Mouse (Mus musculus) midbrain, embryonic 15.5 days (tissue): ENCODE data around the gene Map3k5. TPM values are rescaled to one million over a fixed set of nuclear protein-coding genes. Genes with fewer than 3 reads are reported as not detected.

Experiments
- ATAC-seq: fragments of 200-750 bp; cut with Nextera tagmentation; replicated peaks from 2 replicates; pipeline ENCODE4 v1.8.0; 2017; ENCODE audit warnings: moderate TSS enrichment
- H3K27ac ChIP-seq: fragments of 300-500 bp; sonication (generic); 2 replicates; pipeline ENCODE4 v1.5.1; 2015; ENCODE audit warnings: mild to moderate bottlenecking, inconsistent platforms
- H3K27me3 ChIP-seq: fragments of 300-500 bp; sonication (generic); replicated peaks from 2 replicates; pipeline ENCODE4 v1.6.1; 2015; ENCODE audit warnings: inconsistent platforms
- H3K36me3 ChIP-seq: fragments of 300-500 bp; sonication (generic); replicated peaks from 2 replicates; pipeline ENCODE4 v1.6.1; 2015; ENCODE audit warnings: inconsistent platforms
- H3K4me1 ChIP-seq: fragments of 300-500 bp; sonication (generic); 2 replicates; pipeline ENCODE4 v1.6.1; 2015; ENCODE audit warnings: inconsistent platforms
- H3K4me2 ChIP-seq: fragments of 300-500 bp; sonication (generic); 2 replicates; pipeline ENCODE4 v1.6.1; 2015; ENCODE audit warnings: inconsistent platforms, mild to moderate bottlenecking, moderate library complexity
- H3K4me3 ChIP-seq: fragments of 300-500 bp; sonication (generic); 2 replicates; pipeline ENCODE4 v1.5.1; 2015; ENCODE audit warnings: mild to moderate bottlenecking, inconsistent platforms
- H3K9ac ChIP-seq: fragments of 300-500 bp; sonication (generic); 2 replicates; pipeline ENCODE4 v1.6.1; 2015; ENCODE audit warnings: mild to moderate bottlenecking, inconsistent platforms
- H3K9me3 ChIP-seq: fragments of 300-500 bp; sonication (generic); 2 replicates; pipeline ENCODE4 v1.6.1; 2016; ENCODE audit warnings: inconsistent platforms
- WGBS: fragments of 180-500 bp; shearing (Covaris S2); methylation state at CpG from one replicate; pipeline ENCODE4 v1.1.7; 2015; ENCODE audit warnings: mixed read lengths; 5-methylcytosine and 5-hydroxymethylcytosine counted together
- polyA plus RNA-seq: library from polyadenylated mRNA; unstranded; fragments of >200 nt; fragmentation: Nextera tagmentation; extraction: Ambion mirVana; gene quantifications from 2 replicates; pipeline ENCODE4 v1.2.1, GENCODE M21; 2015

Gene Map3k5
- polyA plus RNA-seq, 1 experiment from 2014 or later = 1.3 TPM

DNA sequence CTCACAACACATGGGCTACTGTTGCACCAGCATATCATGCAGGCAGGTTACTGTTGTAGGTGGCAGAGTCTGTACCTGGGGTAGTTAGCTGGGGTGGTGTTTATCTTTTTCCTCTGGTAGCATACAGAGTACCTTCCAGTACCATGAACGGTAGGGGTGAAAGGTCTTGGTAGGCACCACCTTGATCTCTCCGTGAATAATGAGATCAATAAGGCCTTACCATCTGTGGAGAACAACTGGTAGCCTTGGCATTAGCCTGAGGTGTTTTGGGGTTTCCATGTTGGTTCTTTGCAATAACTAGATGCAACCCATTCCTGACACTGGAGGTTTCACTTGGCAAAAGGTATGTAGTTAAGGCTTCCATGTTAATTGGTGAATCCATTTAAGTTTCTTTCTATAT lies 109.8 kb downstream of the Map3k5 start:
- no peak overlapping the region for H3K9ac ChIP-seq
- no peaks in the 10 kb centered on the region for H3K9me3 ChIP-seq
- no peak for ATAC-seq
- no peak overlapping the region for H3K27ac ChIP-seq
- H3K27me3 ChIP-seq = no peaks in the 10 kb centered on the region
- H3K4me2 ChIP-seq = no peak overlapping the region
- 94% methylated on average over 2 of the region's 2 CpGs for WGBS
- H3K4me1 ChIP-seq = no peaks in the 10 kb centered on the region
- no peaks in the 10 kb centered on the region for H3K36me3 ChIP-seq
- H3K4me3 ChIP-seq = no peak overlapping the region

DNA sequence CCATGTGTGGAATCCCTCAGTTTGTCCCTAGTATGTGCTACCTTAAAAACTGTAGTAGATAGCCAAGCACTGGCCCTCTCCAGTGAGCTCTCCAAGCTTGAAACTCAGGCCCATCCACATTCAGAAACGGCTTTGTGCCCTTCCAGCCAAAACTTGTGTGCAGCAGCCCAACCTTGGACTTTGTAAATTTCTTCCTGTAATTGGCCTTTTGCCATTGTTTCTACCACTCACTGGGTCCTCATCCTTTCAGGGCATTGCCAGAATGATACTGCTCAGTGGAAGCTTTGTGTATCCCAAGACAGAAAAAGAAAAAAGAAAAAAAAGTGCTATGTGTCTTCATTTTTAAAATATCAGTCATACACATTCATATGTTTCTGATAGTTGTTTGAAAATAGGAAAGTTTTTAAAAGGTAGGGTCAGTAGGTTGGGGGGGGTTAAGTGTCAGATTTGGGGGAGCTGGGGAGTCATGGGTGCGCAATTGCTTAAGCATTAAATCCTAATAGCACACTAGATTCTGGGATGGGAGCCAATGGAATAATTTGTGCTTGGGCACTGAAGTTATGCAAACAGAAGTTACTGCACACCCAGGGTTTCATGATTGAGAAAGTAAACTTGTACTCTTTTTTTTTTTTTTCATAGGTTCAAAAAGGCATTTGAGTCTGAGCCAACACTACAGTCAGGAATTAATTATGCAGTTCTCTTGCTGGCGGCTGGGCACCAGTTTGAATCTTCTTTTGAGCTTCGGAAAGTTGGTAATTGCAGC lies 111.6 kb downstream of the Map3k5 start:
- Histone ChIP-seq H3K27me3 (no peaks in the 10 kb centered on the region), H3K4me1 (no peaks in the 10 kb centered on the region), H3K27ac (no peak overlapping the region), H3K4me2 (no peak overlapping the region), H3K9ac (no peak overlapping the region), H3K36me3 (no peaks in the 10 kb centered on the region), H3K4me3 (no peak overlapping the region), H3K9me3 (no peaks in the 10 kb centered on the region)
- 52% methylated on average over 4 of the region's 4 CpGs for WGBS
- no peak for ATAC-seq

DNA sequence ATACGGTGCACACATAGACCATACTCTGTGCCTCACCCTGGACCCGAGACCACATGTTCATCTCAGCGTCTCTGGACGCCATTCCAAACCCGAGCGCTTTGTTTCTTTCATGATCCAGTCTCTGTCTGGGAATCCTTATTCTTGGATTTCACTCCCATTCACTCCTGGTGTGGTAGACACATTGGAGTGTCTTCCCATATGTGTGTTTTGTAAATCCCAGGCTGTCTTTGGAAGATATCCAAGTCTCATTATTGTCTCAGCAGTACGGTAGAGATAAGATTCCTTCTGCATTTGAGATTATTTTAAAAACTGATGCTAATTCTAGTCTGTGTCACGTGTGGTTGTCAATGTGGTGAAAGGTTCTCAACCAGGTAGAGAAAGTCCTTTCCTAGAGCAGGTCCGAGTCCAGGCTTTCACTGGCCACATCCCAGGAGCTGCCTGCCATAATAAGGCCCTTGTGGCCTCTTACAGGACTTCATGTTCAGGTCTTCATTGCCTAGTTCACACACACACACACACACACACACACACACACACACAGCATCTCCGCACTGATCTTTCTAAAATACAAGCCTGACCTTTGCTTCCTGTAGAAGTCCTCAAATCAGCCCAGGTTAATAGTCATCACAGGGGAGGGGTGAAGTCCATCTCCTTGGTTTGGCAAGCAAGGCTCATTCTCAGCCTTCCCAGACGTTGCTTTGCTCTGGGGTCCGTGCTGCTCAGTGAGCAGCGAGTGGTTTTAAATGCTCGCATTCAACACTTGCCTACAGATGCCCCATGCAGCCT lies 122.8 kb downstream of the Map3k5 start:
- Histone ChIP-seq H3K27me3 (no peaks in the 10 kb centered on the region), H3K27ac (no peak overlapping the region), H3K4me2 (no peak overlapping the region), H3K4me1 (no peaks in the 10 kb centered on the region), H3K36me3 (no peaks in the 10 kb centered on the region), H3K9ac (no peak overlapping the region), H3K4me3 (no peak overlapping the region), H3K9me3 (no peaks in the 10 kb centered on the region)
- 89% methylated on average over 14 of the region's 14 CpGs for WGBS
- ATAC-seq = no peak

DNA sequence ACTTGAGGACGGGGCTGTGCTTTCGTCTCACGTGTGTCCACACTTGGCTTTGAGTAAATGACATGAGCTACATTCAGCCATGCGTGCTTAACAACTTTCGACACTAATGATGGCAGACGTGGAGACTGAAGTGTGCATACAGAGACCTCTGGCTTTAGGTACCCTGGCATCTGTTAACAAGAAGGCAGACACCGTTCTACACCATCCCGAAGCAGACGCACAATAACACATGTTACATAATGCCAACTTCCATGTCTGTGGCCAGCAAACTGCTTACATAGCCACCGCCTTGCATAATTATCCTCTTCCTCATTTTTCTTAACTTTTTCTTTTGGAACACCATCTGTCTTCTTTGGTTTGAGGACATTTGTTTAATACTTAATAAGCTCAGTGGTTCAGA lies 123.8 kb downstream of the Map3k5 start:
- no peak for ATAC-seq
- no peak overlapping the region for H3K9ac ChIP-seq
- WGBS = 90% methylated on average over 10 of the region's 10 CpGs
- no peaks in the 10 kb centered on the region for H3K27me3 ChIP-seq
- H3K4me3 ChIP-seq = no peak overlapping the region
- no peak overlapping the region for H3K4me2 ChIP-seq
- no peaks in the 10 kb centered on the region for H3K9me3 ChIP-seq
- no peak overlapping the region for H3K27ac ChIP-seq
- H3K36me3 ChIP-seq = no peaks in the 10 kb centered on the region
- no peaks in the 10 kb centered on the region for H3K4me1 ChIP-seq

DNA sequence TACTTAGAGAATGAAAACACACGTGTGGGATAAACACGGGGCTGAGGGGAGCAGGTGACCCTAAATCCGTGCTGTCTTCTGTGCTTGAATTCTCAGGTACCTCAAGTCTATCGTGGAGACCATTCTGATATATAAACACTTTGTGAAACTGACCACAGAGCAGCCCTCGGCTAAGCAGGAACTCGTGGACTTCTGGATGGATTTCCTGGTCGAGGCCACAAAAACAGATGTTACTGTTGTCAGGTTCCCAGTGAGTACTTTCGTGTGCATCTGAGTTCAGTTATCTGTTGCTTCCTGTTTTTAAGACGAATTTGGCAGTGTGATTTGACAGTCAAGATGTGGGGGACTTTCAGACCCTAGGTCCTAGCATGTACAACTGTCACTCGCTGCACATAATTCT lies 124.6 kb downstream of the Map3k5 start:
- ATAC-seq = no peak
- H3K9ac ChIP-seq = no peak overlapping the region
- 87% methylated on average over 10 of the region's 10 CpGs for WGBS

DNA sequence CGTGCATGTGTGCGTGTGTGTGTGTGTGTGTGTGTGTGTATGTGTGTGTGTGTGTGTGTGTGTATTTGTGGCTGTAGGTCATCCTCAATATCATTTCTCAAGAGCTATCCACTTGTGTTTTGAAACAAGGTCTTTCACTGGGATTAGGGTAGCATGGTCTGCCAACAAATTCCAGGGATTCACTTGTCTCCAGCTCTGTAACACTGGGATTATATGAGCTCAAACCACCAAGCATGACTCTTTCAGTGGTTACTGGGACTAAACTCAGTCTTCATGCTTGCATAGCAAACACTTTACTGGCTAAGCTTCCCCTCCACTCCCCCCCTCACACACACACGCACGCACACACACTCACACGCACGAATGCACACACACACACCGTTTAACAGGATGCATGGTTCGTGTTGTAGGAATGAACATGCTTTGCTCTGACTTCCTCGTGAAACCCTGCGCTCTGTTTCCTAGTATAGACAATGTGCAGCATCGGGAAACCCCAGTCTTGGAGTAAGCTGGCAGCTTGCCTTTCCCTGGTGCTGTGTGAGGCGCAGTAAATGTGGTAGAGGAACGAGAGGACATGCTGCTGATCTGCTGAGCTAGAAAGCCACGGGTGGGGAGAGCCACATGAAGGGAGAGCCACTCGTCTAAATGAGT lies 126.2 kb downstream of the Map3k5 start:
- H3K27ac ChIP-seq = no peak overlapping the region
- H3K9ac ChIP-seq = no peak overlapping the region
- WGBS = 71% methylated on average over 15 of the region's 15 CpGs
- no peaks in the 10 kb centered on the region for H3K9me3 ChIP-seq
- no peaks in the 10 kb centered on the region for H3K4me1 ChIP-seq
- no peaks in the 10 kb centered on the region for H3K27me3 ChIP-seq
- H3K4me3 ChIP-seq = no peak overlapping the region
- no peaks in the 10 kb centered on the region for H3K36me3 ChIP-seq
- no peak for ATAC-seq
- H3K4me2 ChIP-seq = no peak overlapping the region

More for the DNA sequence above, 124.6 kb downstream of the Map3k5 start:
- H3K4me2 ChIP-seq = no peak overlapping the region
- no peak overlapping the region for H3K27ac ChIP-seq
- H3K27me3 ChIP-seq = no peaks in the 10 kb centered on the region
- H3K4me1 ChIP-seq = no peaks in the 10 kb centered on the region
- no peaks in the 10 kb centered on the region for H3K9me3 ChIP-seq
- H3K36me3 ChIP-seq = no peaks in the 10 kb centered on the region
- no peak overlapping the region for H3K4me3 ChIP-seq

DNA sequence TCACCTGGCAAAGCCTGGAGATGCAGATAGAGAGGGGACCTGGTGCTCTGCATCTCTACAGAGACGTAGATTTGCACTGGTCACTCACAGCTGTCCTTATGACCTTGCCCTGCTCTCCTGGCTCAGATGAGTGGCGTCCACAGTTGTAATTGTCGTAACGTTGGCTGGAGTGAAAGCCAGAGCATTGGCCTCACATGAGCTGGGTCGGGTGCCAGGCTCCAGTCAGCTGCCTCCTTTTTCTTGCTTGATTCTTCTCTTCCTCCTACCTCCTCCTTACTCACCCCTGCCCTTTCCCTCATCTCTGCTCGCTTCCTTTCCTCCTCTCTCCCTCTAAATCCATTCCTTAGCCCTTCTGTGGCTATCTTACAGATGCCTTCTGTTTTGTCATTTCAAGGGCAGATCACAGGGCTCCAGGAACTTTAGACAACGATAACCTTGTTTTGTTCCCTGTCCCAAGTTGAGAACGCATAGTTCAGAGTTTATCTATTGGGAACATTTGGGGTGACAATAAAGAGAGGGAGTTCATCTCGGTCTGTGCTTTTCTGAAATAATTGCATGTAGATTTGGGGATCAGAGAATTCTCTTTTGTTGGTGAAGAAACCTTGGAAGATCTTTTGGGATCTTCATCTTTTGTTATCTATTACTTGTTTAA lies 130.4 kb downstream of the Map3k5 start:
- H3K4me1 ChIP-seq = no peaks in the 10 kb centered on the region
- no peak for ATAC-seq
- 82% methylated on average over 9 of the region's 9 CpGs for WGBS

DNA sequence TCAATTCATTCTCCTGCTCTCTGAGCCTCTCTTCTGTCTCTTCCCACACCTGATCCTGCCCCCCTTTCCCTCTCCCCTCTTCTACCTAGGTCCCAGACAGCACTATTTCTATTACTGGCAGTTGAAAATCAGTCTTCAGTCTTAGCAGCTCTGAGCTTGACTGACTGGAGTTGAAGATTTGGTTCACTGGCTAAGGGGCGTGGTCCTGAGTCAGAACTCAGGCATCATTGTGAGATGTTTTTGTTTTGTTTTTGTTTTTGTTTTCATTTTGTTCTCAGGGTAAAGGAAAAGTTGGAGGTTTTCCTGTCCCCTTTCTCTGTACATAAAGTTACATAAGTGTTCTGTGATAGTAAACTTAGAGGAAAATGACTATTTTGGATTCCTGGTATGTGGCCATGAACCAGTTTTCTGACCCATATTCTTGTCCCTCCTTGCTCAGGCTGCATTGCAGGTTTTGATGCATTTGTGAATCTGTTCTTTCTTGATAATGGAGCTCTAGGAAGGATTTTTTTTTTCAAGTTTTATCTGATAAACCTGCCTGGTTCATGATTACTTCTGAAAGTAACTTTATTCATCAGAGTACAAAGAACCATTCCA lies 131.9 kb downstream of the Map3k5 start:
- Histone ChIP-seq H3K4me2 (no peak overlapping the region), H3K4me3 (no peak overlapping the region), H3K27ac (no peak overlapping the region), H3K9ac (no peak overlapping the region), H3K36me3 (no peaks in the 10 kb centered on the region), H3K4me1 (no peaks in the 10 kb centered on the region), H3K27me3 (no peaks in the 10 kb centered on the region), H3K9me3 (no peaks in the 10 kb centered on the region)
- no peak for ATAC-seq
- WGBS = 92% methylated on average over 1 of the region's 1 CpGs

More for the DNA sequence above, 130.4 kb downstream of the Map3k5 start:
- Histone ChIP-seq H3K4me3 (no peak overlapping the region), H3K9ac (no peak overlapping the region), H3K27me3 (no peaks in the 10 kb centered on the region), H3K9me3 (no peaks in the 10 kb centered on the region), H3K27ac (no peak overlapping the region), H3K4me2 (no peak overlapping the region), H3K36me3 (no peaks in the 10 kb centered on the region)

DNA sequence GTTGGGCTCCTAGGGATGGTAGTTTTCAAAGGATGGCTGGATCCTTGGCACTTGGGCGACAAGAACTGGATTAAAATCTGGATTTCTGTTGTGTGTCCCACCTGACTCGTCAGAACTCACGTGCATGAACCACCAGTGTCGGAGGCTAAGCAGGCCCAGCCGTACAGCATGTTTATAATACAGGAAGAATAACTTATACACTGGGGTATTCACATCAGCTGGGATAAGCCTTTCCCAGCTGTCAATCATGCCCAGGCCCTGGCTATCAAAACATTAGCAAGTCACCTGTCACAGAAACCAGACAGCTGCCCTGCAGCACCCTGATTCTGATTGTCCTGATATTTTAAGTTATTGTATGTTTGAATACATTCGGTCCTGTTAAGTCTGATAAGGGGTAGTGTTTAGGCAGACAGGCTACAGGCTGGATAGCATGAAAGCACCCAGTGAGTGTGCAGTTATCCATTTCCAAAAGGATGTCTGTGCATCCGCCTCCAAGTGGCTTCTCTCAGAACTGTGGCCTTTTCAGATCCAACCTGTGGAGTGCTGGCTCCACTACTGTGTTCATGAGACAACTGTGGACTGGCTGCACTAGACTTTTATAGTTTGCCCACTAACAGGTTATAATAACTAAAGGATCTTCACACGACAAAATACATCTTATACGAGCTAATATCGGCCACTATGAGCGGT lies 135.6 kb downstream of the Map3k5 start:
- Histone ChIP-seq H3K27ac (no peak overlapping the region), H3K36me3 (no peaks in the 10 kb centered on the region), H3K9me3 (no peaks in the 10 kb centered on the region), H3K4me2 (no peak overlapping the region), H3K4me3 (no peak overlapping the region), H3K9ac (no peak overlapping the region), H3K27me3 (no peaks in the 10 kb centered on the region), H3K4me1 (no peaks in the 10 kb centered on the region)
- 90% methylated on average over 11 of the region's 11 CpGs for WGBS
- no peak for ATAC-seq

DNA sequence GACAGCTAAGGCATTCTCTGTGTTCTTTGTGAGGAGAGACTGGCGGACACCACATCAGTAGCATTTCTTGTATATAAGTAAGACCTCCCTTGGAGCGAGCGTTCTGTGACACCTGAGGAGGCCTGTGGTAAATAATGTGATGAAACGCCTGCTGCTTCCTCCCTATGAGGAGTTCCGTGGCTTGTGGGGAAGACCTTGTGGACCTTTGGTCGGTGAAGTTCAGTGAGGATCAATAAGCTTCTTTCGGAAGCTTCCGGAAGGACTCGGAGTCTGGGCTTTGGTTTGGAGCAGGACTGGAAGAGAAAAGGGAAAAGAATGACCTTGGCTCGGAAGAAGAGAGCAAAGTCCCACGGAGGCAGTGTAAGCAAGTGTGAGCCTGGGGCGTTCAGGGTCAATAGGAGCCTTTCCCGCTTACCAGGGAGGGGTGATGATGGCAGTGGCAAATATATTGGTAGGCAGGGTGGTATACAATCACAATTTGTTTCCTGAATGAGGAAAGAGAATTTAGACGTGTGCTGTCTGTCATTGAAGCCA lies 136.4 kb downstream of the Map3k5 start:
- H3K36me3 ChIP-seq = no peaks in the 10 kb centered on the region
- H3K9ac ChIP-seq = no peak overlapping the region
- no peaks in the 10 kb centered on the region for H3K4me1 ChIP-seq
- no peak for ATAC-seq
- H3K27ac ChIP-seq = no peak overlapping the region
- H3K4me3 ChIP-seq = no peak overlapping the region
- no peaks in the 10 kb centered on the region for H3K9me3 ChIP-seq
- no peaks in the 10 kb centered on the region for H3K27me3 ChIP-seq
- WGBS = 85% methylated on average over 14 of the region's 14 CpGs
- no peak overlapping the region for H3K4me2 ChIP-seq

DNA sequence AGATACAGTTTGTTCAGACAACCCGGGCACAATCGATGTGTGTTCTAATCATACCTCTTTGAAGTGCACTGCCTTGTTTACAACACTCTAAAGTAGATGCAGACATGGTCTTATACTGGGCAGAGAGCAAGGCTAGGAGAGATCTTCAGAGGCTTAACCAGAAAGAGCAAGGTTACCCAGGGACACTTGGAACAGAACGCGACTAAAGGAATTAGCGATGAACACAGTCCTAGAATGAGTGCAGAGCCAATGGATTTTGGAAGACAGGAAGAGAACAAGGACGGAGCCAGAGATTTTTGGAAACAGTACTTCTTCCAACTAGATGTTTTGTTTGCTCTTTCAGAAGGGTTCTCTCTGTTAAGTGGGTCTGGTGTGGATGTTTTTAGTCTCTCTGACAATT lies 137.4 kb downstream of the Map3k5 start:
- no peaks in the 10 kb centered on the region for H3K27me3 ChIP-seq
- no peaks in the 10 kb centered on the region for H3K9me3 ChIP-seq
- no peaks in the 10 kb centered on the region for H3K36me3 ChIP-seq
- H3K27ac ChIP-seq = no peak overlapping the region
- ATAC-seq = no peak
- no peak overlapping the region for H3K4me2 ChIP-seq
- H3K9ac ChIP-seq = no peak overlapping the region
- H3K4me1 ChIP-seq = no peaks in the 10 kb centered on the region
- H3K4me3 ChIP-seq = no peak overlapping the region
- 94% methylated on average over 6 of the region's 6 CpGs for WGBS
